ENCODE assay signal across 21 mouse cellular contexts in the genomic region with DNA sequence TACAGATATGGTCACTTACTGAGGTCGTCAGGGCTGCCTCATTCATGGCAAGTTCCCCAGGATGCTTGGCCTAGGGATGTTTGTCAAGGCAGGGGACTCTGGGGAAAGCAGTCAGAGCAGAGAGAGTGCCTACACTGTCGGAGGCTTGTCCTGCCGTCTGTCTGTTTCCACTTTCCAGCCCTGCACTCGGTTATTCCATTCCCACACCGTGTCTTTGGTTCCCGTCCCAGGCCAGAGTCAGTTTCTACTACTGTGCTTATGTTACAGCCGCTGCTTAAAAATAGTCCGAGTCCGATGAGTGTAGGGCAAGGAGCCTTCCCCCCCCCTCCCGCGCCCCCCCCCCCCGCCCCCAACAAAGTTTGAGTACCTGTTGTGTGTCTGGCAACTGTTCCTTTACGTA. TPM values are rescaled to one million over a fixed set of nuclear protein-coding genes. Genes with fewer than 3 reads are reported as not detected.
DNase-seq lines count a peak whose midpoint lies in the region; ATAC-seq and TF ChIP-seq lines count a peak whose summit lies in the region.
"Had no signal": no experiment of that assay in that cellular context is flagged by ENCODE, and none has a peak within 500 bp of the region (broad histone marks: within the 10 kb centered on the region; RNA-seq: fewer than 3 reads in every experiment).

No protein-coding gene starts in this region.

- no peaks in the 10 kb centered on the region for H3K9me3 ChIP-seq in heart, embryonic 12.5 days (replicated peaks)
- H3K9me3 ChIP-seq: embryonic facial prominence, embryonic 12.5 days; embryonic facial prominence, embryonic 15.5 days; hindbrain, embryonic 12.5 days; hindbrain, embryonic 15.5 days had no signal

- TF ChIP-seq CTCF in heart, adult 2 months (IDR thresholded peaks at IDR 0.05) = no peak
- no peak for TF ChIP-seq CTCF in gastrocnemius, adult 2 months (IDR thresholded peaks at IDR 0.05)

- no peak for DNase-seq in heart, adult 2 months
- DNase-seq in gastrocnemius, adult 2 months = peak; percentile 78
- peak; percentile 57 for DNase-seq in gastrocnemius, postnatal 14 days
- DNase-seq in left cerebral cortex, adult 18-20 months (ENCODE audit: low spot score in 2 of 2) = no peak
- DNase-seq in ovary, adult 18-20 months (ENCODE audit: low spot score) = no peak
- DNase-seq: adrenal gland, postnatal 10 days; adrenal gland, postnatal 36 days; cerebellum, adult 18-20 months; cerebellum, adult 9-10 months; cerebellum, postnatal 14 days; forebrain, postnatal 0 days; heart, adult 11 months; kidney, adult 2 months had no signal

- H3K4me2 ChIP-seq in heart, embryonic 12.5 days = peak overlapping the region; percentile 12; the same call in 1 of the 2 replicates
- H3K4me2 ChIP-seq: embryonic facial prominence, embryonic 12.5 days; embryonic facial prominence, embryonic 15.5 days; hindbrain, embryonic 12.5 days; hindbrain, embryonic 15.5 days had no signal

- H3K79me2 ChIP-seq in heart, adult 2 months (replicated peaks; ENCODE audit: control insufficient read depth, insufficient read depth, low read length) = peaks cover 14% of the 10 kb centered on the region

- 43% methylated on average over 11 of the region's 13 CpGs for WGBS in heart, embryonic 12.5 days
- 54% methylated on average over 11 of the region's 13 CpGs for WGBS in heart, adult 2 months

- intact Hi-C loops in heart, adult 2 months (cut with DNase I) = no loop called here
- intact Hi-C loops in gastrocnemius, adult 2 months (cut with DNase I) = no loop called here
- intact Hi-C loops in gastrocnemius, postnatal 14 days (cut with DNase I; ENCODE audit: low total_unique reads) = no loop called here

- no peak; the same call in 1 of the 2 replicates for ATAC-seq in heart, embryonic 12.5 days (ENCODE audit: insufficient number of reproducible peaks, low FRiP score)
- ATAC-seq: CD4-positive, CD25-positive, alpha-beta regulatory T cell, adult 4 months; forebrain, embryonic 14.5 days; forebrain, postnatal 0 days; intestine, postnatal 0 days had no signal

- peak overlapping the region; percentile 10; the same call in 1 of the 2 replicates for H3K9ac ChIP-seq in heart, embryonic 12.5 days
- no peak overlapping the region for H3K9ac ChIP-seq in heart, adult 2 months (ENCODE audit: low read depth, low read length)
- H3K9ac ChIP-seq: embryonic facial prominence, embryonic 12.5 days; embryonic facial prominence, embryonic 15.5 days; forebrain, postnatal 0 days; hindbrain, embryonic 12.5 days; hindbrain, embryonic 15.5 days had no signal

- peaks cover 87% of the 10 kb centered on the region for H3K4me1 ChIP-seq in heart, embryonic 12.5 days (replicated peaks)
- H3K4me1 ChIP-seq in heart, adult 2 months (ENCODE audit: control insufficient read depth, insufficient read depth, low read length) = peaks cover 29% of the 10 kb centered on the region

- H3K27me3 ChIP-seq in heart, embryonic 12.5 days (replicated peaks) = no peaks in the 10 kb centered on the region
- H3K27me3 ChIP-seq in heart, adult 2 months (ENCODE audit: control insufficient read depth, insufficient read depth, low read length) = no peaks in the 10 kb centered on the region
- H3K27me3 ChIP-seq: embryonic facial prominence, embryonic 12.5 days; embryonic facial prominence, embryonic 15.5 days; hindbrain, embryonic 12.5 days; hindbrain, embryonic 15.5 days had no signal

- no peak overlapping the region for H3K27ac ChIP-seq in heart, embryonic 12.5 days (ENCODE audit: poor library complexity, severe bottlenecking)
- no peak overlapping the region for H3K27ac ChIP-seq in heart, adult 2 months
- peak overlapping the region; percentile 87 for H3K27ac ChIP-seq in gastrocnemius, adult 2 months
- H3K27ac ChIP-seq: embryonic facial prominence, embryonic 12.5 days; embryonic facial prominence, embryonic 15.5 days; hindbrain, embryonic 12.5 days; hindbrain, embryonic 15.5 days had no signal

- TF ChIP-seq POLR2A in heart, adult 2 months (IDR thresholded peaks at IDR 0.05; ENCODE audit: insufficient read depth, low read depth, low read length) = no peak

- peaks cover 28% of the 10 kb centered on the region for H3K36me3 ChIP-seq in heart, embryonic 12.5 days
- H3K36me3 ChIP-seq in heart, adult 2 months (ENCODE audit: control insufficient read depth, insufficient read depth, low read length) = peaks cover 2% of the 10 kb centered on the region; the same call in 1 of the 2 replicates
- H3K36me3 ChIP-seq: embryonic facial prominence, embryonic 12.5 days; embryonic facial prominence, embryonic 15.5 days; hindbrain, embryonic 15.5 days had no signal

- H3K4me3 ChIP-seq in heart, embryonic 12.5 days = no peak overlapping the region
- no peak overlapping the region for H3K4me3 ChIP-seq in heart, adult 2 months
- H3K4me3 ChIP-seq in gastrocnemius, adult 2 months = peak overlapping the region; percentile 39
- H3K4me3 ChIP-seq: embryonic facial prominence, embryonic 12.5 days; embryonic facial prominence, embryonic 15.5 days; hindbrain, embryonic 12.5 days; hindbrain, embryonic 15.5 days had no signal

- no peak for TF ChIP-seq EP300 in heart, adult 2 months (IDR thresholded peaks at IDR 0.05; ENCODE audit: insufficient read depth, low read depth, low read length)

RNA-seq across cellular contexts. Expression of a gene that starts 11.1 kb away (rescaled TPM):
- 16.2 and 16.9 TPM in 2 replicates for polyA plus RNA-seq in heart, embryonic 12.5 days (2016; fragmentation: Nextera tagmentation; extraction: Ambion mirVana)
- 10 to 100 TPM; 26.3 to 28.5 TPM for total RNA-seq in heart, adult 2 months (2021)
- polyA plus RNA-seq in heart, adult 2 months (2012; rRNA removed) = 14.3 and 18.4 TPM in 2 replicates
- 100 to 1,000 TPM in 1 of 2 experiments, 10 to 100 TPM in 1; 94.2 to 115 TPM for total RNA-seq in gastrocnemius, adult 2 months (2021)
- 10 to 100 TPM; 69.5 to 75.2 TPM for total RNA-seq in gastrocnemius, postnatal 14 days (2021)
- total RNA-seq in left cerebral cortex, adult 18-20 months (2021) = 10 to 100 TPM; 53.7 to 65.9 TPM

Comparison
In these comparisons a context has a peak if more than half of its experiments do, and no peak if none do; other contexts are left out.
1. DNase-seq: peak in gastrocnemius, adult 2 months (single experiment) and gastrocnemius, postnatal 14 days (single experiment); none in heart, adult 2 months (0 of 2), left cerebral cortex, adult 18-20 months (0 of 2) and ovary, adult 18-20 months (single experiment).